Mouse (Mus musculus): ENCODE measurements around the gene Ube2ql1. TPM values are rescaled to one million over a fixed set of nuclear protein-coding genes. Genes with fewer than 3 reads are reported as not detected.

Gene Ube2ql1
- polyA plus RNA-seq, 1 experiment: 0.82 TPM

GRCm38 (mm10) chr13:69707496-69707895 lies 32.2 kb downstream of the Ube2ql1 start:
- H3K27me3 ChIP-seq (ENCODE audit: control insufficient read depth, insufficient read depth, low read length): no peaks in the 10 kb centered on the region
- no peak overlapping the region for H3K4me3 ChIP-seq (ENCODE audit: low read depth, low read length)
- H3K36me3 ChIP-seq (ENCODE audit: control insufficient read depth, insufficient read depth, low read length): no peaks in the 10 kb centered on the region
- no peaks in the 10 kb centered on the region for H3K4me1 ChIP-seq (ENCODE audit: control insufficient read depth, insufficient read depth, insufficient read length, low read length)
- WGBS: 89% methylated on average over 12 of the region's 12 CpGs
- TF ChIP-seq POLR2A (IDR thresholded peaks at IDR 0.05; ENCODE audit: low read depth, low read length) (no peak), CTCF (IDR thresholded peaks at IDR 0.05; ENCODE audit: extremely low read depth, insufficient read length, insufficient replicate concordance, low read depth, low read length) (no peak)
- no peak overlapping the region for H3K27ac ChIP-seq (ENCODE audit: insufficient read depth, low read depth, low read length)

- H3K27ac ChIP-seq (ENCODE audit: insufficient read depth, low read depth, low read length): no peak overlapping the region
- WGBS: 31% methylated on average over 2 of the region's 2 CpGs
- TF ChIP-seq CTCF (IDR thresholded peaks at IDR 0.05; ENCODE audit: extremely low read depth, insufficient read length, insufficient replicate concordance, low read depth, low read length) (no peak), POLR2A (IDR thresholded peaks at IDR 0.05; ENCODE audit: low read depth, low read length) (no peak)
- no peaks in the 10 kb centered on the region for H3K27me3 ChIP-seq (ENCODE audit: control insufficient read depth, insufficient read depth, low read length)
- H3K4me3 ChIP-seq (ENCODE audit: low read depth, low read length): no peak overlapping the region
- H3K4me1 ChIP-seq (ENCODE audit: control insufficient read depth, insufficient read depth, insufficient read length, low read length): no peaks in the 10 kb centered on the region
- H3K36me3 ChIP-seq (ENCODE audit: control insufficient read depth, insufficient read depth, low read length): no peaks in the 10 kb centered on the region
These were observed 32.8 kb downstream of the Ube2ql1 start for GRCm38 (mm10) chr13:69706919-69707318.

- Histone ChIP-seq H3K36me3 (ENCODE audit: control insufficient read depth, insufficient read depth, low read length) (no peaks in the 10 kb centered on the region), H3K27me3 (ENCODE audit: control insufficient read depth, insufficient read depth, low read length) (no peaks in the 10 kb centered on the region), H3K27ac (ENCODE audit: insufficient read depth, low read depth, low read length) (no peak overlapping the region), H3K4me3 (ENCODE audit: low read depth, low read length) (no peak overlapping the region), H3K4me1 (ENCODE audit: control insufficient read depth, insufficient read depth, insufficient read length, low read length) (no peaks in the 10 kb centered on the region)
- TF ChIP-seq CTCF (IDR thresholded peaks at IDR 0.05; ENCODE audit: extremely low read depth, insufficient read length, insufficient replicate concordance, low read depth, low read length): no peak
- TF ChIP-seq POLR2A (IDR thresholded peaks at IDR 0.05; ENCODE audit: low read depth, low read length): no peak
- WGBS: 24% methylated on average over 11 of the region's 11 CpGs
These were observed 36.2 kb downstream of the Ube2ql1 start for GRCm38 (mm10) chr13:69703505-69703904.

- no peak overlapping the region for H3K4me3 ChIP-seq (ENCODE audit: low read depth, low read length)
- TF ChIP-seq POLR2A (IDR thresholded peaks at IDR 0.05; ENCODE audit: low read depth, low read length): no peak
- no peak for TF ChIP-seq CTCF (IDR thresholded peaks at IDR 0.05; ENCODE audit: extremely low read depth, insufficient read length, insufficient replicate concordance, low read depth, low read length)
- no peaks in the 10 kb centered on the region for H3K27me3 ChIP-seq (ENCODE audit: control insufficient read depth, insufficient read depth, low read length)
- no peaks in the 10 kb centered on the region for H3K36me3 ChIP-seq (ENCODE audit: control insufficient read depth, insufficient read depth, low read length)
- WGBS: 62% methylated on average over 4 of the region's 4 CpGs
- H3K27ac ChIP-seq (ENCODE audit: insufficient read depth, low read depth, low read length): no peak overlapping the region
- H3K4me1 ChIP-seq (ENCODE audit: control insufficient read depth, insufficient read depth, insufficient read length, low read length): no peaks in the 10 kb centered on the region
These were observed 38.3 kb downstream of the Ube2ql1 start for GRCm38 (mm10) chr13:69701397-69701796.

GRCm38 (mm10) chr13:69700827-69701226 lies 38.9 kb downstream of the Ube2ql1 start:
- TF ChIP-seq CTCF (IDR thresholded peaks at IDR 0.05; ENCODE audit: extremely low read depth, insufficient read length, insufficient replicate concordance, low read depth, low read length): no peak
- Histone ChIP-seq H3K36me3 (ENCODE audit: control insufficient read depth, insufficient read depth, low read length) (no peaks in the 10 kb centered on the region), H3K4me3 (ENCODE audit: low read depth, low read length) (no peak overlapping the region), H3K27ac (ENCODE audit: insufficient read depth, low read depth, low read length) (no peak overlapping the region), H3K27me3 (ENCODE audit: control insufficient read depth, insufficient read depth, low read length) (no peaks in the 10 kb centered on the region), H3K4me1 (ENCODE audit: control insufficient read depth, insufficient read depth, insufficient read length, low read length) (no peaks in the 10 kb centered on the region)
- 16% methylated on average over 1 of the region's 1 CpGs for WGBS

GRCm38 (mm10) chr13:69696333-69696991 lies 43.2 kb downstream of the Ube2ql1 start:
- 43% methylated on average over 13 of the region's 13 CpGs for WGBS
- H3K4me1 ChIP-seq (ENCODE audit: control insufficient read depth, insufficient read depth, insufficient read length, low read length): no peaks in the 10 kb centered on the region
- no peak overlapping the region for H3K27ac ChIP-seq (ENCODE audit: insufficient read depth, low read depth, low read length)
- H3K36me3 ChIP-seq (ENCODE audit: control insufficient read depth, insufficient read depth, low read length): no peaks in the 10 kb centered on the region
- no peak overlapping the region for H3K4me3 ChIP-seq (ENCODE audit: low read depth, low read length)
- TF ChIP-seq CTCF (IDR thresholded peaks at IDR 0.05; ENCODE audit: extremely low read depth, insufficient read length, insufficient replicate concordance, low read depth, low read length): 0 out of 2 replicates have a peak, but pooled peaks have one; percentile 22
- no peak for TF ChIP-seq POLR2A (IDR thresholded peaks at IDR 0.05; ENCODE audit: low read depth, low read length)
- H3K27me3 ChIP-seq (ENCODE audit: control insufficient read depth, insufficient read depth, low read length): no peaks in the 10 kb centered on the region

- peak; percentile 60; the same call in 1 of the 2 replicates for TF ChIP-seq CTCF (IDR thresholded peaks at IDR 0.05; ENCODE audit: extremely low read depth, insufficient read length, insufficient replicate concordance, low read depth, low read length)
- TF ChIP-seq POLR2A (IDR thresholded peaks at IDR 0.05; ENCODE audit: low read depth, low read length): no peak
- Histone ChIP-seq H3K27me3 (ENCODE audit: control insufficient read depth, insufficient read depth, low read length) (no peaks in the 10 kb centered on the region; the same call in 1 of the 2 replicates), H3K4me3 (ENCODE audit: low read depth, low read length) (no peak overlapping the region), H3K36me3 (ENCODE audit: control insufficient read depth, insufficient read depth, low read length) (no peaks in the 10 kb centered on the region), H3K4me1 (ENCODE audit: control insufficient read depth, insufficient read depth, insufficient read length, low read length) (no peaks in the 10 kb centered on the region), H3K27ac (ENCODE audit: insufficient read depth, low read depth, low read length) (no peak overlapping the region)
- 30% methylated on average over 7 of the region's 7 CpGs for WGBS
These were observed 48.6 kb downstream of the Ube2ql1 start for GRCm38 (mm10) chr13:69691074-69691473.
